Mouse (Mus musculus) cortical plate, adult 2 months (tissue): ENCODE measurements at regions not wholly inside any gene's neighbourhood (a gene's known extent, or its start where the extent isn't known, plus 50 kb on each side); places are given as distances from the start of the nearest gene placed in this dataset.
A peak's percentile ranks its signal among the peaks of the same experiment; 100 is the strongest.
"Not testable (repeated sequence)": the region's sequence is repeated elsewhere in the genome, so short reads cannot be mapped to it uniquely, and the experiment has no call there.

Source experiments
- H3K27ac ChIP-seq: fragments of 200-500 bp; 2 replicates; pipeline ENCODE4 v1.5.1; 2012; ENCODE audit warnings: low read length, control low read depth, inconsistent platforms; ENCODE audit not compliant: insufficient read depth
- H3K4me1 ChIP-seq: fragments of 200-500 bp; 2 replicates; pipeline ENCODE4 v1.6.1; 2011; ENCODE audit warnings: low read length; ENCODE audit not compliant: control insufficient read depth, insufficient read depth
- H3K4me3 ChIP-seq: fragments of 200-500 bp; 2 replicates; pipeline ENCODE4 v1.5.1; 2011; ENCODE audit warnings: mild to moderate bottlenecking, low read length, control low read depth; ENCODE audit not compliant: insufficient read depth
- CTCF ChIP-seq: fragments of 200-500 bp; IDR thresholded peaks from 2 replicates; pipeline ENCODE4 v1.5.1; 2011; ENCODE audit warnings: mild to moderate bottlenecking, control low read depth, low read length; ENCODE audit not compliant: insufficient read depth; ENCODE audit errors: extremely low read depth
- POLR2A ChIP-seq: fragments of 200-500 bp; IDR thresholded peaks from 2 replicates; pipeline ENCODE4 v1.6.1; 2011; ENCODE audit warnings: mild to moderate bottlenecking, low read length, control low read depth; ENCODE audit not compliant: insufficient read depth; ENCODE audit errors: extremely low read depth

DNA sequence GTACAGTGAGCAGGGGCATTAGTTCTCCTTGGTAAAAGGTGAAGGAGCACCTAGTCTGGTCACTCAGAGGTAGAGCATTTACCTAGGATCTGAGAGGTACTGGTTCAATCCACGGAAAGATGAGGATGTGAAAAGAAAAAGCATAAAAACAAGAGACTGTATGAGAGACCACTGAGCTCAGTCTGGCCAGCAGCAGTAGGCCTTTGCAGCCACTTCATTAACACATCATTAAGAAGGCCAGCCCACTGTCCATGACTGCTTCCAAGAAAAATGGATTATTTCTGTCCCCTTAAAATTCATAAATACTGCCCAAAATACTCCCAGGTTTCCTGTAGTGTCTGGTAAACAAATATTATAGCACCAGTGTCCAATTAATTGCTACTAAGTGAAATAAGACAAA, 499.3 kb upstream of the 4930578C19Rik start:
- no peak overlapping the region for H3K27ac ChIP-seq
- H3K4me1 ChIP-seq: no peaks in the 10 kb centered on the region

GRCm38 (mm10) chrX:18942612-18943011, 481.4 kb upstream of the 4930578C19Rik start:
- no peaks in the 10 kb centered on the region for H3K4me1 ChIP-seq
- H3K27ac ChIP-seq: no peak overlapping the region
- H3K4me3 ChIP-seq: no peak overlapping the region
- TF ChIP-seq CTCF (no peak), POLR2A (no peak)

More for the DNA sequence above, 499.3 kb upstream of the 4930578C19Rik start:
- TF ChIP-seq POLR2A (no peak), CTCF (no peak)
- no peak overlapping the region for H3K4me3 ChIP-seq

GRCm38 (mm10) chrX:18933340-18933739, 472.1 kb upstream of the 4930578C19Rik start:
- no peak overlapping the region for H3K4me3 ChIP-seq
- no peak overlapping the region for H3K27ac ChIP-seq
- no peaks in the 10 kb centered on the region for H3K4me1 ChIP-seq
- TF ChIP-seq CTCF (no peak), POLR2A (no peak)

DNA sequence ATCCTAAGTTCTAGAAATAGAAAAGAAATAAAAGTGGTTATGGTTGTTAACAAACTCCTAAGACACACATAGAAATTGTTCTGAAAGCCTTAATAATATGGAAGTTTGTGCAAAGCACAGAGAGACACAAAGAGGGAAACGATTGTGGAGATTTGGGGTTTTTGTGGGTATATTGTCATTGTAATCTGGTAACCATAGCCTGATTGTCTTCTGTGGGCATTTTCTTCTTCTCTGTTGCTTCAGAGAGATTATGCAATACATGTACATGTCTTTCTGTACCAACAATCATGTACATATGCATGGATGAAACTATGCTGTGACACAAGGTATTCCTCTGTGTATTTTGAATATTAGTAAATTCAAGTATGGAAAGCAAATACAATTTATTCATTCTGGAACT, 461.9 kb upstream of the 4930578C19Rik start:
- no peak overlapping the region for H3K27ac ChIP-seq
- no peak overlapping the region for H3K4me3 ChIP-seq
- H3K4me1 ChIP-seq: no peaks in the 10 kb centered on the region
- TF ChIP-seq POLR2A (no peak), CTCF (no peak)

GRCm38 (mm10) chrX:18921366-18922092, 460.3 kb upstream of the 4930578C19Rik start:
- no peaks in the 10 kb centered on the region for H3K4me1 ChIP-seq
- TF ChIP-seq POLR2A (no peak), CTCF (no peak)
- no peak overlapping the region for H3K4me3 ChIP-seq
- no peak overlapping the region for H3K27ac ChIP-seq

GRCm38 (mm10) chrX:18882784-18883171, 421.6 kb upstream of the 4930578C19Rik start:
- Histone ChIP-seq H3K27ac (0 out of 2 replicates have a peak overlapping the region, but pooled peaks have one; percentile 45), H3K4me1 (peaks cover 1% of the 10 kb centered on the region; the same call in 1 of the 2 replicates)
- TF ChIP-seq CTCF: no peak
- TF ChIP-seq POLR2A: no peak

GRCm38 (mm10) chrX:18882088-18882783, 421.0 kb upstream of the 4930578C19Rik start:
- H3K27ac ChIP-seq: 0 out of 2 replicates have a peak overlapping the region, but pooled peaks have one; percentile 45
- H3K4me3 ChIP-seq: no peak overlapping the region
- peak; percentile 14; the same call in 1 of the 2 replicates for TF ChIP-seq CTCF
- no peak for TF ChIP-seq POLR2A
- H3K4me1 ChIP-seq: peaks cover 1% of the 10 kb centered on the region; the same call in 1 of the 2 replicates

More at GRCm38 (mm10) chrX:18882784-18883171, 421.6 kb upstream of the 4930578C19Rik start:
- H3K4me3 ChIP-seq: no peak overlapping the region

DNA sequence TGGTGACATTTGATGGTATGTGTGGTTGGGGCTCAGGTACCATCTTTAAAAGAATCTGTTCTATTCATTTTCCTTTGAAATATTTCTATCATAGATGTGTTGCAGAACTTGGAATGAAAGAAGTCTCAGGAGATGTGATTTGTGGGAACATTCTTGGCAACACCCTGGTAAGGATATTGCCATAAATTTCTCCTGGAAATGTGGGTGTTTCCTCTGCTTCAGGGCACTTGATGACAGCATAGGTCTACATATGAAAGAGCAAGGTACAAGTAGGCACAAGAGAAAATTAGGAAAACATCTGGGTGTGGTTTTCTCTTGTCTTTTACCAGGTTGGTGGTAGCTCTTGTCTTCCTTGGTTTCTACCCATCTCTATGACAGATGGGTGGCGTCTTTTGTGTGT, 414.5 kb upstream of the 4930578C19Rik start:
- H3K4me1 ChIP-seq: no peaks in the 10 kb centered on the region; the same call in 1 of the 2 replicates
- no peak for TF ChIP-seq POLR2A
- H3K4me3 ChIP-seq: no peak overlapping the region
- H3K27ac ChIP-seq: no peak overlapping the region

- Histone ChIP-seq H3K27ac (no peak overlapping the region), H3K4me3 (no peak overlapping the region), H3K4me1 (no peaks in the 10 kb centered on the region; the same call in 1 of the 2 replicates)
- TF ChIP-seq CTCF: no peak
- no peak for TF ChIP-seq POLR2A
Observed at GRCm38 (mm10) chrX:18874051-18874450, 412.9 kb upstream of the 4930578C19Rik start.

GRCm38 (mm10) chrX:18838668-18839067, 377.5 kb upstream of the 4930578C19Rik start:
- Histone ChIP-seq H3K4me3 (no peak overlapping the region), H3K27ac (peak overlapping the region; percentile 50; the same call in 1 of the 2 replicates), H3K4me1 (no peaks in the 10 kb centered on the region)
- TF ChIP-seq POLR2A: no peak
- no peak for TF ChIP-seq CTCF

GRCm38 (mm10) chrX:18824971-18825370, 363.8 kb upstream of the 4930578C19Rik start:
- not testable (repeated sequence) for H3K4me3 ChIP-seq, H3K27ac ChIP-seq, H3K4me1 ChIP-seq
